Mouse (Mus musculus) megakaryocyte, embryonic 14.5 days (primary cell): ENCODE measurements around the gene Sh3bp4.

Source experiments
- FLI1 ChIP-seq: IDR thresholded peaks from 2 replicates; pipeline ENCODE4 v1.6.1; 2012; ENCODE audit warnings: low read length, inconsistent platforms, mixed read lengths
- GATA1 ChIP-seq: IDR thresholded peaks from 3 replicates; pipeline ENCODE4 v1.6.1; 2012; ENCODE audit warnings: mixed read lengths, low read length, inconsistent platforms, borderline replicate concordance

DNA sequence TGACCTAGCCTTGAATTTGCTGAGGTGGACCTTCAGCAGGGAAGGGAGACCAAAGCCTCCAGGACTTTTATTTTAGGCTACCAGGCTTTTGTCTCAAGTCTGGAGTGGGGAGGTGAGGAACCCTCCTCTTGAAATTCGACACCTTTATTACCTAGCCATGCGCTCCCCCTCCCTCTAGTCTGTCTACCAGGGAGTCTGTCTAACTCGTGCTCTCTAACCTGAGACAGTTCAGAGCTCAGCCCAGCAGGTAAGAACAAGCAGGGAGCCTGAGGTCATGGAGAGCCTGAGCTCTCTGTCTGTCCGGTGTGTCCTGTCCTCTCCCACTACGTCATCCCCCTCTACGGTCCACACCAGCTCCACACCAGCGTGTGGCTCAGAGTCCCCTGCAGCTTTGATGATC is 39.6 kb downstream of the Sh3bp4 start:
- TF ChIP-seq GATA1, result no peak
- TF ChIP-seq FLI1, result no peak
